Mouse (Mus musculus): ENCODE results near the gene Dysf. TPM values are rescaled to one million over a fixed set of nuclear protein-coding genes. Genes with fewer than 3 reads are reported as not detected.

Dysf gene
- polyA plus RNA-seq, 1 experiment from 2014 or later, result 4.7 TPM

DNA sequence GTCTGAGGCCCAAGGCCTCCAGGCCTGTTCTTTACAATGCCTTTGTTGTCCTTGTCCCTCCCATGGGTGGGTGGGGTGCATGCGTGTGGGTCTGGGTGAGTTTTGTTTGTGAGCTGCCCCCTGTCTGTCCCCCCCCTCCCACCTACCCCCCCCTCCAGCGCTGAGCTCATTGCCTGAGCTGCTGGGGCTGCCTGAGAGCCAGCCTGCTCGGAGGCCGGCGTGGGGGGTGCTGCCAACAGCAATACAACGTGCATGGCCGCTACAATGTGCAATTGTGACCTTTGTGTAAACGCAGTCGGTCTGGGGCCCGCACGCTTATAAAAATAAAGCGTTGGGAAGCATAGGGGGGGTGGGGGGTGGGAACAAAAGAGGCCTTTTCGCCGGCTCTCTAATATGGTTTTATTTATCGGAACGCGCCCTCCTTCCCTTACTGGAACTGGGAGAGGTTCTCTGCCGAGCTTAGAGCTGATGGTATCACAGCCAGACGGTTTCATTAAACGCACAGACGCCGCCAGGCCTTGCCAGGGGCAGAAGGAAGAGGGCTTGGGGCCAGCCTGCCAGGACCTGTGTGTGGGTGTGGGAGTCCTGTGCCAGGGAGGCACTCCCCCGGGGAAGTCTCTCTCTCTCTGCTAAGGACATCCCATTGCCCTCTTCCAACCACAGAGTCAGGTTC lies 126.5 kb downstream of the Dysf start:
- DNase-seq (ENCODE audit: low spot score) (no peak), ATAC-seq (replicated peaks; ENCODE audit: low FRiP score) (no peak)
- H3K9ac ChIP-seq (ENCODE audit: low read depth, low read length), result no peak overlapping the region
- H3K4me3 ChIP-seq (ENCODE audit: low read depth, low read length), result no peak overlapping the region
- H3K4me1 ChIP-seq (replicated peaks; ENCODE audit: control insufficient read depth, insufficient read depth, low read length), result no peaks in the 10 kb centered on the region
- no peaks in the 10 kb centered on the region for H3K9me3 ChIP-seq (ENCODE audit: control insufficient read depth, low read length)
- H3K27ac ChIP-seq (ENCODE audit: low read depth, low read length), result no peak overlapping the region
- H3K27me3 ChIP-seq (replicated peaks; ENCODE audit: control insufficient read depth, insufficient read depth, low read length), result no peaks in the 10 kb centered on the region
- H3K4me2 ChIP-seq, result no peak overlapping the region
- 77% methylated on average over 23 of the region's 23 CpGs for WGBS
- no peaks in the 10 kb centered on the region for H3K36me3 ChIP-seq (ENCODE audit: control insufficient read depth, insufficient read depth, low read length)

GRCm38 (mm10) chr6:84135709-84136108 lies 127.3 kb downstream of the Dysf start:
- no peaks in the 10 kb centered on the region for H3K27me3 ChIP-seq (replicated peaks; ENCODE audit: control insufficient read depth, insufficient read depth, low read length)
- 90% methylated on average over 9 of the region's 9 CpGs for WGBS
- H3K4me2 ChIP-seq, result no peak overlapping the region
- DNase-seq (ENCODE audit: low spot score), result no peak
- no peaks in the 10 kb centered on the region for H3K4me1 ChIP-seq (replicated peaks; ENCODE audit: control insufficient read depth, insufficient read depth, low read length)
- H3K9me3 ChIP-seq (ENCODE audit: control insufficient read depth, low read length), result no peaks in the 10 kb centered on the region
- no peak for ATAC-seq (replicated peaks; ENCODE audit: low FRiP score)
- H3K27ac ChIP-seq (ENCODE audit: low read depth, low read length), result no peak overlapping the region
- H3K36me3 ChIP-seq (ENCODE audit: control insufficient read depth, insufficient read depth, low read length), result no peaks in the 10 kb centered on the region
- H3K4me3 ChIP-seq (ENCODE audit: low read depth, low read length), result no peak overlapping the region
- H3K9ac ChIP-seq (ENCODE audit: low read depth, low read length), result no peak overlapping the region

DNA sequence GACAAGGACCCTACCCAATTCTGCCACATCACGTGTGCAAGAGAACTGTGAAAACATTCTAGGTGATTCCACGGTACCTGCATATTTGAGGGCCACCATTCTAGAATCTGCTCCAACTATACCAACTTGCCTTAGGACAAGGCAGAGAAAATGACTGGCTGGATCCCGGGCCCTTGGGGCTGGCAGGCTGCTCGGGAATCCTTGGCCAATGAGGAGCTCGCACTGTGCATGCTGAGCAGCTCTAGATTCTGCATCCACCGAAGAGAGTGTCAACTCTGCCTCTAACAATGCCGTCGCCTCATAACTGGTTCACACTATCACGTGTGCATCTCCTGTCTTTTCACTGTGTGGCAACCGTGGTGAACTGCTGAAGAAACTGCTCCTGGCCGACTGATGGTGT lies 128.0 kb downstream of the Dysf start:
- Histone ChIP-seq H3K27me3 (replicated peaks; ENCODE audit: control insufficient read depth, insufficient read depth, low read length) (no peaks in the 10 kb centered on the region), H3K27ac (ENCODE audit: low read depth, low read length) (no peak overlapping the region), H3K9me3 (ENCODE audit: control insufficient read depth, low read length) (no peaks in the 10 kb centered on the region), H3K4me1 (replicated peaks; ENCODE audit: control insufficient read depth, insufficient read depth, low read length) (no peaks in the 10 kb centered on the region), H3K36me3 (ENCODE audit: control insufficient read depth, insufficient read depth, low read length) (no peaks in the 10 kb centered on the region), H3K4me2 (no peak overlapping the region), H3K4me3 (ENCODE audit: low read depth, low read length) (no peak overlapping the region), H3K9ac (ENCODE audit: low read depth, low read length) (no peak overlapping the region)
- 79% methylated on average over 11 of the region's 11 CpGs for WGBS
- DNase-seq (ENCODE audit: low spot score), result no peak
- ATAC-seq (replicated peaks; ENCODE audit: low FRiP score), result no peak

DNA sequence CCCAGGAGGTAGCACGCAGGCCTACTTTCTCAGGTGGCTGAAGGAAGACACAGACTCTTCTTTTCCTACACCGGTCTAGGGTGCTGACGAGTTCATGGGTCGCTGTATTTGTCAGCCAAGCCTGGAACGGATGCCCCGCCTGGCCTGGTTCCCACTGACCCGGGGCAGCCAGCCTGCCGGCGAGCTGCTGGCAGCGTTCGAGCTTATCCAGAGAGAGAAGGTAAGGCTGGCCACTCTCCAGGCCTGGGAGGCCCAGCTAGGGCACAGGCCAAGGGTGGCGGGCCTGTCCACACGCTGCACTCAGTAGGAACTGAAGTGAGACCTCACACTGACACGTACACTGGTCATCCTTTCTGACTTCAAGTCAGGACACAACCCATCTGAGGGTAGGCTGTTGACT lies 131.5 kb downstream of the Dysf start:
- no peaks in the 10 kb centered on the region for H3K4me1 ChIP-seq (replicated peaks; ENCODE audit: control insufficient read depth, insufficient read depth, low read length)
- no peak for ATAC-seq (replicated peaks; ENCODE audit: low FRiP score)
- no peak overlapping the region for H3K9ac ChIP-seq (ENCODE audit: low read depth, low read length)
- DNase-seq (ENCODE audit: low spot score), result no peak
- no peak overlapping the region for H3K4me2 ChIP-seq
- 82% methylated on average over 14 of the region's 14 CpGs for WGBS
- no peaks in the 10 kb centered on the region for H3K36me3 ChIP-seq (ENCODE audit: control insufficient read depth, insufficient read depth, low read length)
- no peak overlapping the region for H3K4me3 ChIP-seq (ENCODE audit: low read depth, low read length)
- H3K27me3 ChIP-seq (replicated peaks; ENCODE audit: control insufficient read depth, insufficient read depth, low read length), result no peaks in the 10 kb centered on the region
- no peak overlapping the region for H3K27ac ChIP-seq (ENCODE audit: low read depth, low read length)
- no peaks in the 10 kb centered on the region for H3K9me3 ChIP-seq (ENCODE audit: control insufficient read depth, low read length)

DNA sequence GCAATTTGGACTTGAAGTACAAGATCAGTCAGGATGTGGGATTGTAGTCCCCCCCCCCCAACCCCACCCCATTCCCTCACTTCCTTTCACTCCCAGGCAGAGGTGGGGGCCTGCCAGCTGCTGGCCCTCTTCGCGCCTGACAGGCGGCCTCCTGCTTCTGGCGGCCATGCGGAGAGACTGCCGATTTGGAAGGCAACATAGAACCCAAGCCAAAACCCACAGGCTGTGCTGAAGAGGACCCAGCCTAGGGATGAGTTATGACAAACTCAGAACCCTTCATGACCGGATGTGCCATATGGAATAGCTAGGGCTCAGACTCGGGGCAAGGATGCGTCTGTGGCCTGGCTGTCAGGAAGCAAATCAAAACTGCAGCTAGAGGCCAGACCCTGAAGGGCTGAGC lies 134.1 kb downstream of the Dysf start:
- H3K9ac ChIP-seq (ENCODE audit: low read depth, low read length), result no peak overlapping the region
- no peaks in the 10 kb centered on the region for H3K36me3 ChIP-seq (ENCODE audit: control insufficient read depth, insufficient read depth, low read length)
- no peak for ATAC-seq (replicated peaks; ENCODE audit: low FRiP score)
- H3K4me2 ChIP-seq, result no peak overlapping the region
- no peak overlapping the region for H3K4me3 ChIP-seq (ENCODE audit: low read depth, low read length)
- no peaks in the 10 kb centered on the region for H3K27me3 ChIP-seq (replicated peaks; ENCODE audit: control insufficient read depth, insufficient read depth, low read length)
- H3K4me1 ChIP-seq (replicated peaks; ENCODE audit: control insufficient read depth, insufficient read depth, low read length), result no peaks in the 10 kb centered on the region
- 79% methylated on average over 9 of the region's 9 CpGs for WGBS
- H3K9me3 ChIP-seq (ENCODE audit: control insufficient read depth, low read length), result no peaks in the 10 kb centered on the region
- DNase-seq (ENCODE audit: low spot score), result no peak
- H3K27ac ChIP-seq (ENCODE audit: low read depth, low read length), result no peak overlapping the region

- no peak overlapping the region for H3K9ac ChIP-seq (ENCODE audit: low read depth, low read length)
- H3K4me2 ChIP-seq, result no peak overlapping the region
- H3K9me3 ChIP-seq (ENCODE audit: control insufficient read depth, low read length), result no peaks in the 10 kb centered on the region
- no peaks in the 10 kb centered on the region for H3K27me3 ChIP-seq (replicated peaks; ENCODE audit: control insufficient read depth, insufficient read depth, low read length)
- no peak for ATAC-seq (replicated peaks; ENCODE audit: low FRiP score)
- no peak for DNase-seq (ENCODE audit: low spot score)
- no peak overlapping the region for H3K27ac ChIP-seq (ENCODE audit: low read depth, low read length)
- H3K4me3 ChIP-seq (ENCODE audit: low read depth, low read length), result no peak overlapping the region
- 86% methylated on average over 1 of the region's 1 CpGs for WGBS
- no peaks in the 10 kb centered on the region for H3K4me1 ChIP-seq (replicated peaks; ENCODE audit: control insufficient read depth, insufficient read depth, low read length)
- no peaks in the 10 kb centered on the region for H3K36me3 ChIP-seq (ENCODE audit: control insufficient read depth, insufficient read depth, low read length)
Measured at GRCm38 (mm10) chr6:84143328-84143727, 134.9 kb downstream of the Dysf start.

DNA sequence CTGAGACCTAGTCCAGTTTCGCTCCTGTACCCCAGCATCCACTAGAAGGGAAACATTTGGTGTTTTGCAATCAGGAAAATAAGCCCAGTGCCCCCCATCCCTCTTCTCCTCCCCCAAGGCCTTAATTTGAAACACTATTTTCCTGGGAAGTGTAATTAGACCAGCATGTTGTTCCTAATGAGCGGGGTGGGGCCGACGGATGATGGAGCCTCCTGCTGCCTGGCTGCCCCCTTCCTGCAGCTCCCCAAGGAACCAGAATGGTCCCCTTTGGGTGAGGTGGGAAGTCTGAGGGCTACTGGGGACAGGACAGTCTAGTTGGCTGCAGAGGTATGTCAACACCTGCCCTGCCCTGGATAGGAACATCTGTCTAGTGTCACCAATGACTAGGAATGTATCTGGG lies 136.0 kb downstream of the Dysf start:
- Histone ChIP-seq H3K4me3 (ENCODE audit: low read depth, low read length) (no peak overlapping the region), H3K9ac (ENCODE audit: low read depth, low read length) (no peak overlapping the region), H3K4me2 (no peak overlapping the region), H3K36me3 (ENCODE audit: control insufficient read depth, insufficient read depth, low read length) (no peaks in the 10 kb centered on the region), H3K27ac (ENCODE audit: low read depth, low read length) (no peak overlapping the region), H3K4me1 (replicated peaks; ENCODE audit: control insufficient read depth, insufficient read depth, low read length) (no peaks in the 10 kb centered on the region), H3K27me3 (replicated peaks; ENCODE audit: control insufficient read depth, insufficient read depth, low read length) (no peaks in the 10 kb centered on the region), H3K9me3 (ENCODE audit: control insufficient read depth, low read length) (no peaks in the 10 kb centered on the region)
- DNase-seq (ENCODE audit: low spot score) (no peak), ATAC-seq (replicated peaks; ENCODE audit: low FRiP score) (no peak)
- WGBS, result 85% methylated on average over 4 of the region's 4 CpGs

DNA sequence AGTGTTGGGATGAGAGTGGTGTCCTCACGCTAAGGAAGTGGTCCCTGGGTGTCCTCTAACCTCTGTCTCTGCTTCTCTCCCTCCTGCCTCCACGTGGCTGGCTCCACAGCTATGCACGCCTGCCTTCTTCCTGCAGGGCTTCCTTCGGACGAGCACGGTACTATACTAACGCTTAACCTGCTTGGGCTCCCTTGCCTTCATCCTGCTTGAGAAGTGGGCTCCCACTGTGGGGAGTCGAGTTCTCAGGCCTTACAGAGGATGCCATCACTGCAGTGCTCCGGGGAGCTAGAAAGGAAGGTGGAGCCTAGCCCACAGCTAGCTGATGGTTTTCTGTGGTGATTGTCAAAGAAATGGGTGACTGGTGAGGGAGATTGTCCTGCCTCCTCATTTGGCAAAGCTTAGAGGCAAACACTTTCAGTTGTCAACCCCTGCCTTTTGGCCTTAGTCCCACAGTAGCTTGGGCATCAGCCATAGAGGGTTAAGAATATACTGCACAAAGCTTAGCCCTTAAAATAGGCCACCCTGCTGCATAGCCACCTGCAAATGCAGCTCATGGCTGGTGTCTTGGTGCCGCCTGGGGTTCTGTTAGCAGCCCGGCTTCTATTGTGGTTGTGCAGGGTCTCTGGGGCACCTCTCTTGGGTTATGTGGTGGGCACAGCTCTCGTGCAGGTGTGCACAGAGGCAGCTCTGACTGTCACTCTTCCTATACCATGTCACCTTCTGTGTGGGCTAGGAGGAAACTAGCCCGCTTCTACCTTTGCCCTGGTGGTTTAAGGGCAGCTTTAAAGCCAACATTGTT lies 139.0 kb downstream of the Dysf start:
- H3K4me1 ChIP-seq (replicated peaks; ENCODE audit: control insufficient read depth, insufficient read depth, low read length), result no peaks in the 10 kb centered on the region; the same call in 1 of the 2 replicates
- WGBS, result 78% methylated on average over 13 of the region's 13 CpGs
- no peak overlapping the region for H3K9ac ChIP-seq (ENCODE audit: low read depth, low read length)
- no peaks in the 10 kb centered on the region for H3K36me3 ChIP-seq (ENCODE audit: control insufficient read depth, insufficient read depth, low read length)
- H3K27me3 ChIP-seq (replicated peaks; ENCODE audit: control insufficient read depth, insufficient read depth, low read length), result no peaks in the 10 kb centered on the region
- ATAC-seq (replicated peaks; ENCODE audit: low FRiP score), result no peak
- no peak overlapping the region for H3K4me3 ChIP-seq (ENCODE audit: low read depth, low read length)
- H3K4me2 ChIP-seq, result no peak overlapping the region
- H3K27ac ChIP-seq (ENCODE audit: low read depth, low read length), result no peak overlapping the region
- DNase-seq (ENCODE audit: low spot score), result no peak
- no peaks in the 10 kb centered on the region for H3K9me3 ChIP-seq (ENCODE audit: control insufficient read depth, low read length)

GRCm38 (mm10) chr6:84148470-84148869 lies 140.1 kb downstream of the Dysf start:
- ATAC-seq (replicated peaks; ENCODE audit: low FRiP score), result no peak
- H3K4me2 ChIP-seq, result no peak overlapping the region
- no peaks in the 10 kb centered on the region; the same call in 1 of the 2 replicates for H3K4me1 ChIP-seq (replicated peaks; ENCODE audit: control insufficient read depth, insufficient read depth, low read length)
- no peak overlapping the region for H3K9ac ChIP-seq (ENCODE audit: low read depth, low read length)
- no peak for DNase-seq (ENCODE audit: low spot score)
- WGBS, result 68% methylated on average over 6 of the region's 6 CpGs
- H3K9me3 ChIP-seq (ENCODE audit: control insufficient read depth, low read length), result no peaks in the 10 kb centered on the region
- H3K27ac ChIP-seq (ENCODE audit: low read depth, low read length), result no peak overlapping the region
- no peaks in the 10 kb centered on the region for H3K27me3 ChIP-seq (replicated peaks; ENCODE audit: control insufficient read depth, insufficient read depth, low read length)
- H3K36me3 ChIP-seq (ENCODE audit: control insufficient read depth, insufficient read depth, low read length), result no peaks in the 10 kb centered on the region
- H3K4me3 ChIP-seq (ENCODE audit: low read depth, low read length), result no peak overlapping the region

All from liver, embryonic 11.5 days (tissue).